Mouse (Mus musculus): ENCODE measurements around the gene Tomm40.

GRCm38 (mm10) chr7:19736389-19737057 is 21.3 kb upstream of the Tomm40 start:
- TF ChIP-seq CTCF (IDR thresholded peaks at IDR 0.05; ENCODE audit: low read depth) (no peak), EP300 (IDR thresholded peaks at IDR 0.05; ENCODE audit: low read depth) (no peak)
